Mouse (Mus musculus): ENCODE results near the gene Grik1.

Grik1 gene

GRCm38 (mm10) chr16:88290132-88290772 lies at the start of gene Grik1:
Gene Grik1, minus strand, starts transcription at chr16:88290265.
- DNase-seq, result peak; percentile 72

DNA sequence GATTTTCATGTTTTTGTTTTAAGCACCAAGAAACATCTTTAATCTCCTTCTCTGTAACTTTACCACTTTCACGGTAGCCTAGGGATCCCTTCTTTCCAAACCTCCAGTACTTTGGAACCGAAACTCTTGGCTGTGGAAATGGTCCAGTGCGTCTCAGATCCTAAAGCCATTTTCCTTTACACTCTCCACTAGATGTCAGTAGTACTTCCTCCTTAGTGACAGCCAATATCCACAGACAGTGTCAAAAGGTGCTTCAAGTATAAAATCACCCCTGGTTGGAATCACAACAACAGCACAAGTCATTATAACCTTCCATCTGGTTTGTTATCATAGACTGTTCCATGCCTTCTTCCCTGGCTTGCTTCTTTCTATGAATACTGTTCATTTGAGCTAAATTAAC lies 4.1 kb upstream of the Grik1 start:
- peak; percentile 27 for DNase-seq

- peak; percentile 60 for DNase-seq
These were observed 514 bp downstream of the Grik1 start for GRCm38 (mm10) chr16:88289421-88290081.

- DNase-seq, result no peak
These were observed 31.7 kb downstream of the Grik1 start for GRCm38 (mm10) chr16:88258407-88258806.

DNA sequence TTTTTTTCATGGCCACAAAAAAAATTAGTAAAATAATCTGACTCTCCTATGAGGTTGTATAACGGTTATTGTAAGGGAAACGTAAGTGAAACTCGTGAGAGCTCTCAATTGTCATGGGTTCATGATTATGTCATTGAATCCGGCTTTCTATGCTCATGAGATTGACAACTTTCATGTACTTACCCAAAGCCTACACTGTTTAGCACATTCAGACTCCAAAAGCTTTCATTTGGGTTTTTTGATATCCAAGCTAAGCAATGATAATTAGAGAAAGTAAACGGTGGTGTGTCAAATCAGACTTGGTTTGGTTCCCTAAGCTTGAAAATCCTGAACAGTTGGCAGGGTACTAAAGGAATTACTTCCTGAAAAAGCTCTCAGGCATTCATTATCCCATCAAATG lies 33.0 kb downstream of the Grik1 start:
- DNase-seq, result no peak

- no peak for DNase-seq
These were observed 34.0 kb downstream of the Grik1 start for GRCm38 (mm10) chr16:88256101-88256500.

DNA sequence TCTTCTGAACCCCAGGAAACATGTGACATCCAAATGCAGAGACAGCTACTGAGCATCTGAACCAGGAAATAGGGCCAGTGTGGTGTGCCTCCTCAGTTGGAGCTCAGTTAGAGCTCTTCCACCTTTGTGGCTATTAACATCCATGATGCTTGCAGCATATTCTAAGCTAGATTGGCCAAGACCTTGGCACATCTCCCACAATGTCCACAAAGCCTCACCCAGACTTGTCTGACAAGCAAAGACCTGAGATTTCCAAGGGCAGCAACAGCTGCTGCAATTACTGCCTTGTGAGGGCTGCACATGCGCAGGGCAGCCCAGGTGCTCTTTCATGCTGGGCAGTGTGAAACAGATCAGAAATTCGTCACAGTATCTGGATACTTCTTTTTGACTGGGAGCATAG lies 37.4 kb downstream of the Grik1 start:
- no peak for DNase-seq

DNA sequence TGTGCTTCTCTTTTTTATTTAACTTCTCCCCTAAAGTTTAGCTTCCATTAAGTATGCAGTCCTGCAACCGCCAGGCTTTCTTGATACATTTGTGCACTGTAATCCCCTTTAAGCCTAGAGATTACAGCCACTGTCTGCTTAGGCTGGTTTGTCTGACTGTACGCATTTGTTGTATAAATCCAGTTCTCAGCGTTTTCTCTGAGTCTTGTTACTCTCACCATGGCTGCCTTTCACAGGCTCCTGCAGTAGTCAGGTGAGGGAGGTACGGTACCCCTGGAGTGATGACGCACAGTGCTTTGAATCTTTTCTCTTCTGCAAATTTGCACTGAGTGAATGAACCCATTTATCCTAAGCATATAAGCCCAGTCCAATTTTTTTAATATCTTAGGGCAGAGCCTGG lies 39.0 kb downstream of the Grik1 start:
- DNase-seq, result peak; percentile 37

DNA sequence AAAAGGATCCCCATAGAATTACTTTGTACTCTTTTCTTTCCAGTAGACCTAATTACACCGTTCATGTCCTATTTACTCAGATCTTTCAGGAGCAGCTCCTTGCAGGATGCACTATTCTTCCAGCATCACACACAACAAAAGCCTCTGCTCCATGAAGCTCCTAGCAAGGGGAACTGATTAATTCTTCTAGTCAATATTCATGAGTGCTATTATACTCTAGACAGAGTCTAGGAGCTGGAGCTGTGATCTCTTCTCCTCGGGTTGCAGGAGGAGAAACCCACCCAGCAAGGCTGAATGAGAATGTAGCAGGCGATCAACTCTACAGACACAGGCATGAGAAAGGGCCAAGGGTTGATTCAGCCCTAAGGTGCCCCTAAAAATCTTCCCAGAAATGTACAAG lies 40.2 kb downstream of the Grik1 start:
- no peak for DNase-seq

DNA sequence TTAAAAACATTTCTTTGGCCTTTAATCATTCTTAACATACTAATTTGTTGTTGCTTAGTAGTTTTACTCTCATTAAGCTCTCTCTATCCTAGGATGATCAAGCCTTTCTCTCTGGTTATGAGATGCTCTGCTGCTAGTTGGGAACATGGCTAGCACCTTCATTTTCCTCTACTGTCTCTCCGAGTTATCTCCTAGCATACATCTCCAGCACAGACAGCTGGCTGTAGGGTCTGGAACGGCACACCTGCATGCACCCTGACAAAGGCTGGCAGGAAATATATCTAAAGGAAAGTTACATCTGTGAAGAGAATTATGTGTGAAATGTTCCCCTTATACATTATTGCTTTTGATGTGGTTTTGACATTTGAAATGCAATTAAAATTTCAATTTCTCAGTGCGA lies 42.5 kb downstream of the Grik1 start:
- DNase-seq, result no peak

GRCm38 (mm10) chr16:88244658-88245057 lies 45.4 kb downstream of the Grik1 start:
- no peak for DNase-seq

DNA sequence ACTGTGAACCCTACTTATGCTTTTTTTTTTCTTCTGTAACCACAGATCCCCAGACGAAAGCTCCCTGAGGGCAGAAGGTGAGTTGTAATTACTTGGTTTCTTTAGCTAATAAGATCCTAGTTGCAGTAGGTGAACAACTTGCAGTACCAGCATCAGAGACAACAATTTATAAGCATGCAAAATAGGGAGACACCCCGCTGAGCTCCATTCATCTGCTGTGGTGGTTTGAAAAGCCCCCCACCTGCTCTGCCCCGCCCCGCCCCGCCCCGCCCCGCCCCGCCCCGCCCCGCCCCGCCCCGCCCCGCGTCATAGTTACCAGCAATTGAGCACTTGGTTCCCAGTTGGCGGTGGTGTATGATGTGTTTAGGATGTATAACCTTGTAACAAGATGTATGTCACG lies 64.4 kb downstream of the Grik1 start:
- no peak for DNase-seq

- DNase-seq, result no peak
These were observed 68.1 kb downstream of the Grik1 start for GRCm38 (mm10) chr16:88221932-88222331.

GRCm38 (mm10) chr16:88212531-88212930 lies 77.5 kb downstream of the Grik1 start:
- DNase-seq, result no peak

DNA sequence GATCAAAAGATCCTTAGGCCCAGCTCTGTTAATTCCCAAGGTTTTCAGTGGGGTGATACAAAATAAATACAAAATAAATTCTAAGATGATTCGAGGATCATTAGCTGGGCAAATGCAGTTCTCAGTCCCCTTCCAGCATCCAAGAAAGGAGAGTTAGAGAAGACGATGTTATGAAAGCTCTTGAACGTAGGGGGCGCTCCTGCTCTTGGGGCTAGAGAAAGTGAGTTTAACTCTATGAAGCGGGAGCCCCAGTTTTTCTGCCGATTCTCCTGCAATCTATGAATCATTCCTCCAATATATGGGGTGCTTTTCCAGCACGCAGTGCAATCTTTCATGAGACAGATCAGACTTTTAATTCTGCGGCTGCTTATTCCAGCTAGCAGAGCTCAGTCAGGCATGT lies 78.2 kb downstream of the Grik1 start:
- no peak for DNase-seq

DNA sequence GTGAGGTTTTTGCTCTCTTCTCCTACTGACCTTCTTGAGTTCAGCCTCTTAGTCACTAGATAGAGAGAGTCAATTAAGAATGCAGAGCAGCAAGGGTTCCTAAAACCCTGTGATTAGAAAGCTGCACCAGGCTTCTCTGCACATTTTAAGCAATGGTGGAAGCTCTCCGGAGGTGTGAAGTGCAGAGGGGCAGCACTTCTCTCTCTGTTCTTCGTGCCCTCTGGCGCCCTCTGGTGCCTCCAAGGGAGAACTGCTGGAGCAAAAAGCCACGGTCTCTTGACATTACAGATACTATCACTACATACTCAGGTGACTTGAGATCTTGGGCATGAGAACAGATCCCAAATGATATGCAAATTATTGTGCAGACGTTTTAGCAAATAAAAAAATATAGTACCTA lies 85.7 kb downstream of the Grik1 start:
- DNase-seq, result peak; percentile 71

GRCm38 (mm10) chr16:88203985-88204384 lies 86.1 kb downstream of the Grik1 start:
- DNase-seq, result no peak

DNA sequence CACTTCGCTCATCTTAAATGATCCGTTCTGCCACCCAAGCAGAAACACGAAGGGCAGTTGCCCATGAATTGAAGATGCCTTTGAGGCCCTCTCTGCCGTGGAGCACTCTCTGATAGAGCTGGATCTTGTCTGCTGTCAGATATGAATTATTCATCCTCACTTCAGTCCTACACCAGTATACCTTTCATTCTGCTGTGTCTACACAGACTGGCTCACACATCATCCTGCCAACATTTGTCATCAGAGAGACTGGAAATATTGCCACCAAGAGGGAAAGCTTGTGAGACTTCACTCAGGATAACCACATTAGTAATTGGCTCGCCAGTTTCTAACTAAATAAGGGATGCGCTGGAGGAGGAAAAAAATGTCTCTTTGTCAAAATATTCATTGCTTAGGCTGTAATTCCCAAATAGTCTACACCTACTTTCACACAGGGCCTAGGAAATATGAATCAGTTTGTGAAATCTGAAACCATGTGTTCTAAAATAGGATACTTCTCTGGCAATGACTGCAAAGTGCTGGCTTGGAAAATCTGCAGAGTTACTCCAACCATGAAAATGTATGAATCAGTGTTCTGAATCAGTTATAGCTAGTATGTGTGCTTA lies 102.5 kb downstream of the Grik1 start:
- DNase-seq, result peak; percentile 45

- DNase-seq, result no peak
These were observed 111.3 kb downstream of the Grik1 start for GRCm38 (mm10) chr16:88178813-88179212.

GRCm38 (mm10) chr16:88177364-88177763 lies 112.7 kb downstream of the Grik1 start:
- DNase-seq, result no peak

DNA sequence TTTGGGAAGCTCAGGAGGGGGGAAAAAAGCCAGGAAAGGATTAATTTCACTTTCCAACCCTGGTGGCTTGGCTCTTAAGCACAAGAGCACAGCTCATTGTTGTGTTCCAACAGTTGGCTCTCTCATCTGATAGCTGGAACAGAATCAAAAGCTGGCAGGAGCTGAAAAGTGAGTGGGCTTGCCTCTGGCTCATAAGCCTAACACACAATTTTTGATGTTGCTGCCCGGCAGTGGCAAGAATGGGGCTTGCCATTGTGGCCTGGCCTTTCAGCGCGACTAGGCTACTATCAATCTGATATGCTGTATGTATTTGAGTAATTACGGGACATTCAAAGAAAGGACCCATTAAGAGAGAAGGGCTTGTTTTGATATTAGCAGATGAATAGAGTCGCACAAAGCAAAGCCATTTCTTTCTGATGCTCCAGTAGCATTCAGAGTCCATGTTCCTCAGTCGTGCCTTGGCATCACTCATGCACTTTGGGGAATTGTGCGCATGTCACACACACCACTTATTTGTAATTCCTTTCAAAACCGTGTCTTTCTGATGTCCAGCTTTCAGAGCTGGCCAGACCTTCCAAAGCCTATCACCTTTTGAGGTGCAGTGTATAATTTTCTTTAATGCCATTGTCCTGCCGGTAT lies 115.9 kb downstream of the Grik1 start:
- DNase-seq, result no peak

DNA sequence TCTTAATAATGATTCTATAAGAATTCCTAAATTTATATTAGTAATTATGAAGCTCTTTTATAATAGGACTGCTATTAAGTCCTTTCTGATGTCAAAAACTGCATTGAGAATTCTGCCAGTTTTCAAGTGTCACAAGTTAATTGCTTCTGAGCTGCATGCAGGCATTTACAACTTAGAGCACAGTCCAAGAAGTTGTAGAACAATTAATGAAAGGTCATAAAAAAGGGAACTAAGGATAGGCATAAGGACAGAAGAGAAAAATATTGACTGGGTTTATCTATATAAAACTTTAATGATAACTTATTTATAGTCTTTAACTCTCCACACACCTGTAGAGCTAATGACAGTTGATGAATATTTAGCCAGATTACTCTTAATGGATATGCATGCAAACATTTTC lies 123.5 kb downstream of the Grik1 start:
- no peak for DNase-seq

DNA sequence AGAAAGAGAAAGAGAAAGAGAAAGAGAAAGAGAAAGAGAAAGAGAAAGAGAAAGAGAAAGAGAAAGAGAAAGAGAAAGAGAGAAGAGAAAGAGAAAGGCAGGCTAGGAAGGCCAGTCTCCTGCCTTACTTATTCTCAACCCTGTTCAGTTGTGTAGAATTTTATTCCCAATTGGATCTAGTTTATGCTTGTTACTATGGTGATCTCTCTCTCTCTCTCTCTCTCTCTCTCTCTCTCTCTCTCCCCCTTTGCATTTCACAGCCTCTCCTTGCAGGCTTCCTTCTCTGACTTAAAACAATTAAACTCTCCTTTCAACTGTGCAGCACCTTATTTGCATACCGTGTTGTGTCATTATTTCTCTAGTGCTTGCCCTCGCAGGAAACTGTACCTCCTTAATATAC lies 147.5 kb downstream of the Grik1 start:
- no peak for DNase-seq

GRCm38 (mm10) chr16:88142136-88142535 lies 147.9 kb downstream of the Grik1 start:
- no peak for DNase-seq
